Mouse (Mus musculus) midbrain, embryonic 16.5 days (tissue): ENCODE measurements at regions not wholly inside any gene's neighbourhood (a gene's known extent, or its start where the extent isn't known, plus 50 kb on each side); places are given as distances from the start of the nearest gene placed in this dataset.

ENCODE experiments used
- ATAC-seq: fragments of 200-750 bp; cut with Nextera tagmentation; 2 replicates; pipeline ENCODE4 v1.8.0; 2017; ENCODE audit warnings: moderate TSS enrichment
- H3K27ac ChIP-seq: fragments of 300-500 bp; sonication (generic); 2 replicates; pipeline ENCODE4 v1.5.1; 2014; ENCODE audit warnings: mild to moderate bottlenecking, low read length, mixed read lengths
- H3K27me3 ChIP-seq: fragments of 300-500 bp; sonication (generic); 2 replicates; pipeline ENCODE4 v1.6.1; 2014; ENCODE audit warnings: low read depth, low read length, mixed read lengths; ENCODE audit not compliant: control insufficient read depth, insufficient read depth
- H3K36me3 ChIP-seq: fragments of 300-500 bp; sonication (generic); 2 replicates; pipeline ENCODE4 v1.6.1; 2014; ENCODE audit warnings: mild to moderate bottlenecking, low read length, moderate library complexity, mixed read lengths; ENCODE audit not compliant: control insufficient read depth, insufficient read depth
- H3K4me1 ChIP-seq: fragments of 300-500 bp; sonication (generic); 2 replicates; pipeline ENCODE4 v1.6.1; 2014; ENCODE audit warnings: mild to moderate bottlenecking, low read length, mixed read lengths; ENCODE audit not compliant: control insufficient read depth, insufficient read depth
- H3K4me2 ChIP-seq: fragments of 300-500 bp; sonication (generic); 2 replicates; pipeline ENCODE4 v1.6.1; 2014; ENCODE audit warnings: mild to moderate bottlenecking, low read length, mixed read lengths
- H3K4me3 ChIP-seq: fragments of 300-500 bp; sonication (generic); 2 replicates; pipeline ENCODE4 v1.5.1; 2014; ENCODE audit warnings: low read depth, mild to moderate bottlenecking, low read length, moderate library complexity, mixed read lengths
- H3K9ac ChIP-seq: fragments of 300-500 bp; sonication (generic); 2 replicates; pipeline ENCODE4 v1.6.1; 2014; ENCODE audit warnings: low read depth, low read length, mixed read lengths
- H3K9me3 ChIP-seq: fragments of 300-500 bp; sonication (generic); replicated peaks from 2 replicates; pipeline ENCODE4 v1.6.1; 2014; ENCODE audit warnings: mild to moderate bottlenecking, low read length, mixed read lengths; ENCODE audit not compliant: control insufficient read depth, poor library complexity, severe bottlenecking
- WGBS: fragments of 180-500 bp; shearing (Covaris S2); extraction: QIAGEN DNeasy Blood & Tissue Kit; methylation state at CpG from one replicate; pipeline ENCODE4 v1.1.7; 2014; 5-methylcytosine and 5-hydroxymethylcytosine counted together

GRCm38 (mm10) chrX:97434327-97434726 is 57.3 kb upstream of the Eda2r start:
- WGBS: 53% methylated on average over 2 of the region's 2 CpGs
- Histone ChIP-seq H3K36me3 (no peaks in the 10 kb centered on the region), H3K9ac (no peak overlapping the region), H3K27me3 (no peaks in the 10 kb centered on the region), H3K4me2 (no peak overlapping the region), H3K9me3 (no peaks in the 10 kb centered on the region), H3K27ac (no peak overlapping the region), H3K4me1 (no peaks in the 10 kb centered on the region), H3K4me3 (no peak overlapping the region)
- no peak for ATAC-seq

GRCm38 (mm10) chrX:97431391-97431803 is 54.4 kb upstream of the Eda2r start:
- Histone ChIP-seq H3K4me3 (peak overlapping the region; percentile 33), H3K27ac (no peak overlapping the region), H3K9ac (peak overlapping the region; percentile 52; the same call in 1 of the 2 replicates), H3K9me3 (no peaks in the 10 kb centered on the region), H3K27me3 (no peaks in the 10 kb centered on the region), H3K4me2 (peak overlapping the region; percentile 57), H3K4me1 (no peaks in the 10 kb centered on the region), H3K36me3 (no peaks in the 10 kb centered on the region)
- ATAC-seq: peak; percentile 89
- 18% methylated on average over 6 of the region's 6 CpGs for WGBS
